9 mouse cellular contexts compared by ENCODE assay signal in genomic region chr13:33995197-33995596, GRCm38 (mm10). TPM values are rescaled to one million over a fixed set of nuclear protein-coding genes. Genes with fewer than 3 reads are reported as not detected.
DNase-seq lines count a peak whose midpoint lies in the region; TF ChIP-seq lines count a peak whose summit lies in the region.
"Had no signal": no experiment of that assay in that cellular context is flagged by ENCODE, and none has a peak within 500 bp of the region (broad histone marks: within the 10 kb centered on the region; RNA-seq: fewer than 3 reads in every experiment).

No protein-coding gene starts in this region.

- H3K27me3 ChIP-seq in MEL (ENCODE audit: control insufficient read depth in 1 of 2, insufficient read depth in 2 of 2, low read length in 2 of 2): no peaks in the 10 kb centered on the region
- H3K27me3 ChIP-seq: lung, embryonic 15.5 days had no signal

- no peak overlapping the region for H3K9ac ChIP-seq in MEL (ENCODE audit: control insufficient read depth, low read depth, low read length, poor library complexity, severe bottlenecking)
- H3K9ac ChIP-seq: lung, embryonic 15.5 days had no signal

- intact Hi-C loops in heart, postnatal 36 days (cut with DNase I): loop anchor here (1.0 kb wide), 1 partner anchor 38 kb away; no protein-coding TSS in a partner anchor

- H3K4me3 ChIP-seq in MEL (ENCODE audit: control insufficient read depth in 1 of 2, insufficient read depth in 1 of 2, low read depth in 2 of 2, low read length in 2 of 2): no peak overlapping the region
- H3K4me3 ChIP-seq: lung, embryonic 15.5 days had no signal

- DNase-seq in MEL (ENCODE audit: low read depth, low spot score): peak; percentile 87
- peak; percentile 89 for DNase-seq in brain, embryonic 14.5 days (ENCODE audit: low read depth)
- peak; percentile 39 for DNase-seq in fibroblast of lung, adult 2 months (ENCODE audit: low read depth)
- peak; percentile 77 to 79 for DNase-seq in heart, postnatal 36 days
- DNase-seq in layer of hippocampus, adult 8-10 months (ENCODE audit: low spot score in 2 of 2): peak; percentile 23 to 71
- peak; percentile 84 for DNase-seq in lung, postnatal 14 days
- DNase-seq in right cerebral cortex, postnatal 10 days (ENCODE audit: low spot score in 2 of 2): peak; percentile 68 to 79
- DNase-seq in urinary bladder, postnatal 4 days (ENCODE audit: low spot score in 2 of 2): peak; percentile 39 to 72

- H3K9me3 ChIP-seq in MEL (replicated peaks; ENCODE audit: insufficient read depth, low read length): no peaks in the 10 kb centered on the region
- H3K9me3 ChIP-seq: lung, embryonic 15.5 days had no signal

- peaks cover 0 to 5% of the 10 kb centered on the region in 2 experiments; a peak in 2 of 4 replicates for H3K4me1 ChIP-seq in MEL (ENCODE audit: control insufficient read depth in 1 of 2, insufficient read depth in 2 of 2, low read length in 2 of 2)
- H3K4me1 ChIP-seq: lung, embryonic 15.5 days had no signal

- TF ChIP-seq POLR2A in MEL (IDR thresholded peaks at IDR 0.05; ENCODE audit: control insufficient read depth in 1 of 2, insufficient read depth in 1 of 2, low read depth in 1 of 2, low read length in 2 of 2, poor library complexity in 1 of 2): no peak
- no peak for TF ChIP-seq POLR2A in brain, embryonic 14.5 days (IDR thresholded peaks at IDR 0.05; ENCODE audit: borderline replicate concordance, extremely low read depth, insufficient read depth, insufficient read length, poor library complexity, severe bottlenecking)

- TF ChIP-seq EP300 in MEL (IDR thresholded peaks at IDR 0.05; ENCODE audit: low read depth in 1 of 2, low read length in 2 of 2): no peak

- H3K27ac ChIP-seq in MEL (ENCODE audit: control insufficient read depth, low read depth, low read length): no peak overlapping the region
- H3K27ac ChIP-seq: lung, embryonic 15.5 days had no signal

- no peaks in the 10 kb centered on the region; a peak in 1 of 4 replicates for H3K36me3 ChIP-seq in MEL (ENCODE audit: control insufficient read depth in 1 of 2, insufficient read depth in 2 of 2, low read length in 2 of 2)
- H3K36me3 ChIP-seq: lung, embryonic 15.5 days had no signal

- TF ChIP-seq RAD21 in MEL (IDR thresholded peaks at IDR 0.05; ENCODE audit: low read depth, low read length): peak; percentile 95

- H3K79me2 ChIP-seq in MEL (ENCODE audit: control insufficient read depth, insufficient read depth, low read length, poor library complexity): no peaks in the 10 kb centered on the region

- peak; percentile 81 to 94 (median 86) for TF ChIP-seq CTCF in MEL (IDR thresholded peaks at IDR 0.05 in 2 of 3, conservative IDR thresholded peaks at IDR 0.05 in 1 of 3; ENCODE audit: control insufficient read depth in 1 of 3, insufficient read depth in 1 of 3, low read depth in 2 of 3, low read length in 3 of 3, poor library complexity in 1 of 3, severe bottlenecking in 1 of 3)
- TF ChIP-seq CTCF in brain, embryonic 14.5 days (IDR thresholded peaks at IDR 0.05; ENCODE audit: borderline replicate concordance, extremely low read depth, insufficient read depth, insufficient read length): peak; percentile 78; the same call in 1 of the 2 replicates

TF ChIP-seq in MEL, 35 proteins besides CTCF, POLR2A, EP300 and RAD21:
- TF ChIP-seq KAT2A (conservative IDR thresholded peaks at IDR 0.05; ENCODE audit: low read depth, low read length) (no peak), NELFE (IDR thresholded peaks at IDR 0.05; ENCODE audit: low read depth, low read length) (no peak), SMC3 (IDR thresholded peaks at IDR 0.05; ENCODE audit: low read depth, low read length) (peak; percentile 94), ELF1 (IDR thresholded peaks at IDR 0.05; ENCODE audit: low read depth, low read length) (no peak), USF2 (IDR thresholded peaks at IDR 0.05; ENCODE audit: borderline replicate concordance in 1 of 2, insufficient read depth in 1 of 2, low read depth in 1 of 2, low read length in 2 of 2) (no peak), SIN3A (IDR thresholded peaks at IDR 0.05; ENCODE audit: low read length) (0 out of 2 replicates have a peak, but pooled peaks have one; percentile 31), ZC3H11A (IDR thresholded peaks at IDR 0.05; ENCODE audit: low read depth, low read length) (peak; percentile 82), MYB (IDR thresholded peaks at IDR 0.05; ENCODE audit: low read depth, low read length) (no peak), NRF1 (IDR thresholded peaks at IDR 0.05; ENCODE audit: insufficient read depth, low read depth, low read length, poor library complexity, severe bottlenecking) (no peak), MXI1 (IDR thresholded peaks at IDR 0.05; ENCODE audit: low read depth, low read length) (no peak)

RNA-seq across cellular contexts. Expression of gene Ripk1, which starts 7.0 kb away (rescaled TPM):
- 11.4 TPM in 2 replicates for total RNA-seq in MEL (2012; rRNA removed)
- polyA plus RNA-seq in MEL (2012; ENCODE audit: insufficient read depth in 1 of 2, insufficient read length in 2 of 2, low read depth in 1 of 2, low replicate concordance in 2 of 2, missing spikeins in 1 of 2): 10 to 100 TPM in 1 of 2 experiments, not detected in 1; 11.8 TPM
- polyA plus RNA-seq in brain, embryonic 14.5 days (2012; rRNA removed): 3.1 and 4.5 TPM in 2 replicates
- 1 to 10 TPM; 8.2 to 9.6 TPM for total RNA-seq in heart, postnatal 36 days (2021)
- total RNA-seq in layer of hippocampus, adult 8-10 months (2022): 1 to 10 TPM; 6.8 to 8.9 (median 7.8) TPM

RNA-seq across cellular contexts. Expression of gene Serpinb6a, which starts 7.4 kb away (rescaled TPM):
- total RNA-seq in MEL (2012; rRNA removed): 65.1 and 79.6 TPM in 2 replicates
- polyA plus RNA-seq in MEL (2012; ENCODE audit: insufficient read depth in 1 of 2, insufficient read length in 2 of 2, low read depth in 1 of 2, low replicate concordance in 2 of 2, missing spikeins in 1 of 2): 10 to 100 TPM in 1 of 2 experiments, not detected in 1; 61.6 TPM
- polyA plus RNA-seq in brain, embryonic 14.5 days (2012; rRNA removed): 25.5 and 28.8 TPM in 2 replicates
- total RNA-seq in heart, postnatal 36 days (2021): 100 to 1,000 TPM; 106 to 112 TPM
- 10 to 100 TPM; 44.1 to 52.0 (median 45.9) TPM for total RNA-seq in layer of hippocampus, adult 8-10 months (2022)

RNA-seq across cellular contexts. Expression of gene Nqo2, which starts 30.7 kb away (rescaled TPM):
- total RNA-seq in MEL (2012; rRNA removed): 3.0 and 3.7 TPM in 2 replicates
- polyA plus RNA-seq in MEL (2012; ENCODE audit: insufficient read depth in 1 of 2, insufficient read length in 2 of 2, low read depth in 1 of 2, low replicate concordance in 2 of 2, missing spikeins in 1 of 2): 1 to 10 TPM in 1 of 2 experiments, not detected in 1; 7.6 TPM
- 3.6 and 4.6 TPM in 2 replicates for polyA plus RNA-seq in brain, embryonic 14.5 days (2012; rRNA removed)
- total RNA-seq in heart, postnatal 36 days (2021): 10 to 100 TPM; 38.3 to 38.5 TPM
- 1 to 10 TPM; 5.8 to 9.3 (median 7.3) TPM for total RNA-seq in layer of hippocampus, adult 8-10 months (2022)

RNA-seq across cellular contexts. Expression of gene Bphl, which starts 42.2 kb away (rescaled TPM):
- 7.5 and 7.7 TPM in 2 replicates for total RNA-seq in MEL (2012; rRNA removed)
- polyA plus RNA-seq in MEL (2012; ENCODE audit: insufficient read depth in 1 of 2, insufficient read length in 2 of 2, low read depth in 1 of 2, low replicate concordance in 2 of 2, missing spikeins in 1 of 2): 1 to 10 TPM in 1 of 2 experiments, not detected in 1; 6.5 TPM
- polyA plus RNA-seq in brain, embryonic 14.5 days (2012; rRNA removed): 27.7 and 31.5 TPM in 2 replicates
- 10 to 100 TPM; 35.5 to 42.1 TPM for total RNA-seq in heart, postnatal 36 days (2021)
- total RNA-seq in layer of hippocampus, adult 8-10 months (2022): 10 to 100 TPM; 43.5 to 64.1 (median 62.3) TPM

Comparison
In these comparisons a context has a peak if more than half of its experiments do, and no peak if none do; other contexts are left out.
1. DNase-seq: peak in every context shown above with its lines; median percentile 89 in brain, embryonic 14.5 days; 87 in MEL; 84 in lung, postnatal 14 days; 78 in heart, postnatal 36 days; 74 in right cerebral cortex, postnatal 10 days; 56 in urinary bladder, postnatal 4 days; 47 in layer of hippocampus, adult 8-10 months; 39 in fibroblast of lung, adult 2 months.